Mouse (Mus musculus): ENCODE measurements around the gene Tppp2.
"Not testable (repeated sequence)": the region's sequence is repeated elsewhere in the genome, so short reads cannot be mapped to it uniquely, and the experiment has no call there.

Gene Tppp2

GRCm38 (mm10) chr14:51911301-51911700 lies 6.9 kb upstream of the Tppp2 start:
- DNase-seq (ENCODE audit: low read depth, low spot score) = no peak

GRCm38 (mm10) chr14:51912391-51913061 lies 5.7 kb upstream of the Tppp2 start:
- DNase-seq (ENCODE audit: low read depth, low spot score) = no peak

GRCm38 (mm10) chr14:51913062-51913959 lies 4.9 kb upstream of the Tppp2 start:
- no peak for DNase-seq (ENCODE audit: low read depth, low spot score)

GRCm38 (mm10) chr14:51913960-51914762 lies 4.1 kb upstream of the Tppp2 start, which contains the start of gene Ndrg2:
Ndrg2 (minus strand) TSS chr14:51914158.
- no peak for DNase-seq (ENCODE audit: low read depth, low spot score)

- DNase-seq (ENCODE audit: low read depth, low spot score) = no peak
Measured at GRCm38 (mm10) chr14:51915030-51915429, 3.2 kb upstream of the Tppp2 start.

GRCm38 (mm10) chr14:51916539-51916938 lies 1.7 kb upstream of the Tppp2 start:
- no peak for DNase-seq (ENCODE audit: low read depth, low spot score)

GRCm38 (mm10) chr14:51918966-51919365 lies 741 bp downstream of the Tppp2 start:
- DNase-seq (ENCODE audit: low read depth, low spot score) = no peak

- DNase-seq (ENCODE audit: low read depth, low spot score) = no peak
Measured at GRCm38 (mm10) chr14:51921759-51922570, 3.7 kb downstream of the Tppp2 start.

GRCm38 (mm10) chr14:51922571-51922865 lies 4.3 kb downstream of the Tppp2 start, which contains the start of gene Rnase13:
Rnase13 (minus strand) TSS chr14:51922773.
- DNase-seq (ENCODE audit: low read depth, low spot score) = no peak

- DNase-seq (ENCODE audit: low read depth, low spot score) = no peak
Measured at GRCm38 (mm10) chr14:51922910-51923309, 4.7 kb downstream of the Tppp2 start.

- DNase-seq (ENCODE audit: low read depth, low spot score) = no peak
Measured at GRCm38 (mm10) chr14:51923492-51923891, 5.3 kb downstream of the Tppp2 start.

- DNase-seq (ENCODE audit: low read depth, low spot score) = not testable (repeated sequence)
Measured at GRCm38 (mm10) chr14:51926930-51927329, 8.7 kb downstream of the Tppp2 start.

- peak; percentile 64 for DNase-seq (ENCODE audit: low read depth, low spot score)
Measured at GRCm38 (mm10) chr14:51929309-51929943, 11.2 kb downstream of the Tppp2 start.

GRCm38 (mm10) chr14:51929968-51930367 lies 11.7 kb downstream of the Tppp2 start:
- DNase-seq (ENCODE audit: low read depth, low spot score) = no peak

GRCm38 (mm10) chr14:51930824-51931223 lies 12.6 kb downstream of the Tppp2 start:
- DNase-seq (ENCODE audit: low read depth, low spot score) = no peak

GRCm38 (mm10) chr14:51932092-51933020 lies 14.1 kb downstream of the Tppp2 start:
- no peak for DNase-seq (ENCODE audit: low read depth, low spot score)

GRCm38 (mm10) chr14:51939005-51939404 lies 20.8 kb downstream of the Tppp2 start:
- DNase-seq (ENCODE audit: low read depth, low spot score) = no peak

- DNase-seq (ENCODE audit: low read depth, low spot score) = no peak
Measured at GRCm38 (mm10) chr14:51940944-51941560, 22.8 kb downstream of the Tppp2 start.

- DNase-seq (ENCODE audit: low read depth, low spot score) = no peak
Measured at GRCm38 (mm10) chr14:51941577-51941976, 23.4 kb downstream of the Tppp2 start.
